Mouse (Mus musculus) embryonic facial prominence, embryonic 13.5 days (tissue): ENCODE data around the gene Otulinl. TPM values are rescaled to one million over a fixed set of nuclear protein-coding genes. Genes with fewer than 3 reads are reported as not detected.

Experiments
- ATAC-seq: fragments of 200-750 bp; cut with Nextera tagmentation; 2 replicates; pipeline ENCODE4 v1.8.0; 2017; ENCODE audit warnings: low read depth; ENCODE audit not compliant: insufficient number of reproducible peaks, insufficient read depth, low FRiP score, low TSS enrichment
- H3K27ac ChIP-seq: fragments of 300-500 bp; sonication (generic); 2 replicates; pipeline ENCODE4 v1.5.1; 2015; ENCODE audit warnings: moderate library complexity, mild to moderate bottlenecking, inconsistent platforms
- H3K27me3 ChIP-seq: fragments of 300-500 bp; sonication (generic); 2 replicates; pipeline ENCODE4 v1.6.1; 2015; ENCODE audit warnings: mild to moderate bottlenecking, inconsistent platforms
- H3K36me3 ChIP-seq: fragments of 300-500 bp; sonication (generic); 2 replicates; pipeline ENCODE4 v1.6.1; 2015; ENCODE audit warnings: mild to moderate bottlenecking, inconsistent platforms
- H3K4me1 ChIP-seq: fragments of 300-500 bp; sonication (generic); 2 replicates; pipeline ENCODE4 v1.6.1; 2015; ENCODE audit warnings: inconsistent platforms
- H3K4me2 ChIP-seq: fragments of 300-500 bp; sonication (generic); 2 replicates; pipeline ENCODE4 v1.6.1; 2015; ENCODE audit warnings: moderate library complexity, mild to moderate bottlenecking, inconsistent platforms
- H3K4me3 ChIP-seq: fragments of 300-500 bp; sonication (generic); 2 replicates; pipeline ENCODE4 v1.5.1; 2015; ENCODE audit warnings: mild to moderate bottlenecking, inconsistent platforms
- H3K9ac ChIP-seq: fragments of 300-500 bp; sonication (generic); 2 replicates; pipeline ENCODE4 v1.6.1; 2015; ENCODE audit warnings: mild to moderate bottlenecking, inconsistent platforms
- H3K9me3 ChIP-seq: fragments of 300-500 bp; sonication (generic); 2 replicates; pipeline ENCODE4 v1.6.1; 2016; ENCODE audit warnings: inconsistent platforms
- whole genome bisulfite sequencing: fragments of 180-500 bp; shearing (Covaris S2); methylation state at CpG from one replicate; pipeline ENCODE4 v1.1.7; 2015; ENCODE audit warnings: mixed read lengths; 5-methylcytosine and 5-hydroxymethylcytosine counted together
- polyA plus RNA-seq: library from polyadenylated mRNA; unstranded; fragments of >200 nt; fragmentation: Nextera tagmentation; extraction: Ambion mirVana; gene quantifications from 2 replicates; pipeline ENCODE4 v1.2.1, GENCODE M21; 2015

The Otulinl gene
- polyA plus RNA-seq, 1 experiment from 2014 or later: 19.8 TPM

GRCm38 (mm10) chr15:27677801-27678200 lies 3.6 kb downstream of the Otulinl start:
- no peak overlapping the region for H3K9ac ChIP-seq
- no peak for ATAC-seq
- 91% methylated on average over 6 of the region's 6 CpGs for WGBS
- no peak overlapping the region for H3K4me3 ChIP-seq
- H3K4me1 ChIP-seq: peaks cover 24% of the 10 kb centered on the region
- H3K27ac ChIP-seq: no peak overlapping the region
- H3K4me2 ChIP-seq: no peak overlapping the region
- no peaks in the 10 kb centered on the region for H3K9me3 ChIP-seq
- H3K27me3 ChIP-seq: no peaks in the 10 kb centered on the region
- no peaks in the 10 kb centered on the region for H3K36me3 ChIP-seq

- H3K9me3 ChIP-seq: no peaks in the 10 kb centered on the region
- H3K27me3 ChIP-seq: no peaks in the 10 kb centered on the region
- H3K9ac ChIP-seq: 0 out of 2 replicates have a peak overlapping the region, but pooled peaks have one; percentile 11
- no peaks in the 10 kb centered on the region for H3K36me3 ChIP-seq
- WGBS: 55% methylated on average over 9 of the region's 9 CpGs
- H3K4me3 ChIP-seq: no peak overlapping the region
- ATAC-seq: no peak
- H3K4me2 ChIP-seq: no peak overlapping the region
- peaks cover 18% of the 10 kb centered on the region for H3K4me1 ChIP-seq
- no peak overlapping the region for H3K27ac ChIP-seq
Observed at GRCm38 (mm10) chr15:27676211-27676610, 5.2 kb downstream of the Otulinl start.

GRCm38 (mm10) chr15:27675122-27675521 lies 6.3 kb downstream of the Otulinl start:
- no peaks in the 10 kb centered on the region for H3K36me3 ChIP-seq
- 90% methylated on average over 7 of the region's 7 CpGs for WGBS
- no peak overlapping the region for H3K4me3 ChIP-seq
- ATAC-seq: no peak
- H3K4me2 ChIP-seq: no peak overlapping the region
- no peaks in the 10 kb centered on the region for H3K27me3 ChIP-seq
- no peak overlapping the region for H3K9ac ChIP-seq
- H3K4me1 ChIP-seq: peaks cover 10% of the 10 kb centered on the region
- no peaks in the 10 kb centered on the region for H3K9me3 ChIP-seq
- H3K27ac ChIP-seq: no peak overlapping the region

- Histone ChIP-seq H3K4me3 (no peak overlapping the region), H3K9me3 (no peaks in the 10 kb centered on the region), H3K4me1 (peaks cover 10% of the 10 kb centered on the region), H3K36me3 (no peaks in the 10 kb centered on the region), H3K27me3 (no peaks in the 10 kb centered on the region), H3K9ac (no peak overlapping the region), H3K27ac (no peak overlapping the region), H3K4me2 (no peak overlapping the region)
- 78% methylated on average over 6 of the region's 6 CpGs for WGBS
- no peak for ATAC-seq
Observed at GRCm38 (mm10) chr15:27674041-27674440, 7.3 kb downstream of the Otulinl start.

- no peaks in the 10 kb centered on the region for H3K36me3 ChIP-seq
- WGBS: 85% methylated on average over 6 of the region's 6 CpGs
- no peak overlapping the region for H3K27ac ChIP-seq
Observed at GRCm38 (mm10) chr15:27673151-27673550, 8.2 kb downstream of the Otulinl start.

GRCm38 (mm10) chr15:27672259-27672658 lies 9.1 kb downstream of the Otulinl start:
- Histone ChIP-seq H3K4me3 (no peak overlapping the region), H3K4me1 (peaks cover 10% of the 10 kb centered on the region), H3K27ac (no peak overlapping the region), H3K27me3 (no peaks in the 10 kb centered on the region), H3K4me2 (no peak overlapping the region), H3K9ac (no peak overlapping the region), H3K9me3 (no peaks in the 10 kb centered on the region), H3K36me3 (no peaks in the 10 kb centered on the region)
- no peak for ATAC-seq
- WGBS: 54% methylated on average over 8 of the region's 8 CpGs

More at GRCm38 (mm10) chr15:27673151-27673550, 8.2 kb downstream of the Otulinl start:
- H3K4me1 ChIP-seq: peaks cover 10% of the 10 kb centered on the region
- no peak overlapping the region for H3K9ac ChIP-seq
- no peak overlapping the region for H3K4me3 ChIP-seq
- no peak for ATAC-seq
- no peak overlapping the region for H3K4me2 ChIP-seq
- H3K27me3 ChIP-seq: no peaks in the 10 kb centered on the region
- no peaks in the 10 kb centered on the region for H3K9me3 ChIP-seq

- no peaks in the 10 kb centered on the region for H3K9me3 ChIP-seq
- no peaks in the 10 kb centered on the region for H3K36me3 ChIP-seq
- no peaks in the 10 kb centered on the region for H3K27me3 ChIP-seq
- H3K4me2 ChIP-seq: no peak overlapping the region
- WGBS: 81% methylated on average over 10 of the region's 10 CpGs
- no peak overlapping the region for H3K27ac ChIP-seq
- peaks cover 7% of the 10 kb centered on the region for H3K4me1 ChIP-seq
- no peak overlapping the region for H3K4me3 ChIP-seq
- no peak overlapping the region for H3K9ac ChIP-seq
- no peak for ATAC-seq
Observed at GRCm38 (mm10) chr15:27671612-27672245, 9.7 kb downstream of the Otulinl start.

GRCm38 (mm10) chr15:27670708-27671107 lies 10.7 kb downstream of the Otulinl start:
- H3K4me2 ChIP-seq: no peak overlapping the region
- H3K27ac ChIP-seq: no peak overlapping the region
- H3K27me3 ChIP-seq: no peaks in the 10 kb centered on the region
- H3K9ac ChIP-seq: no peak overlapping the region
- no peaks in the 10 kb centered on the region; the same call in 1 of the 2 replicates for H3K4me1 ChIP-seq
- H3K4me3 ChIP-seq: no peak overlapping the region
- ATAC-seq: no peak
- H3K9me3 ChIP-seq: no peaks in the 10 kb centered on the region
- H3K36me3 ChIP-seq: no peaks in the 10 kb centered on the region
- WGBS: 88% methylated on average over 8 of the region's 8 CpGs

GRCm38 (mm10) chr15:27669931-27670411 lies 11.4 kb downstream of the Otulinl start:
- Histone ChIP-seq H3K4me1 (peaks cover 5% of the 10 kb centered on the region; the same call in 1 of the 2 replicates), H3K9me3 (no peaks in the 10 kb centered on the region), H3K36me3 (no peaks in the 10 kb centered on the region), H3K4me2 (no peak overlapping the region), H3K9ac (no peak overlapping the region), H3K27ac (no peak overlapping the region), H3K4me3 (no peak overlapping the region), H3K27me3 (no peaks in the 10 kb centered on the region)
- 78% methylated on average over 12 of the region's 12 CpGs for WGBS
- no peak for ATAC-seq

GRCm38 (mm10) chr15:27669276-27669675 lies 12.1 kb downstream of the Otulinl start:
- ATAC-seq: no peak
- Histone ChIP-seq H3K27me3 (no peaks in the 10 kb centered on the region), H3K4me2 (no peak overlapping the region), H3K4me1 (peaks cover 5% of the 10 kb centered on the region; the same call in 1 of the 2 replicates), H3K9me3 (no peaks in the 10 kb centered on the region), H3K27ac (no peak overlapping the region), H3K4me3 (no peak overlapping the region), H3K9ac (no peak overlapping the region), H3K36me3 (no peaks in the 10 kb centered on the region)
- WGBS: 67% methylated on average over 4 of the region's 4 CpGs

- H3K27me3 ChIP-seq: no peaks in the 10 kb centered on the region
- H3K4me1 ChIP-seq: peaks cover 5% of the 10 kb centered on the region; the same call in 1 of the 2 replicates
- H3K9ac ChIP-seq: no peak overlapping the region
- no peaks in the 10 kb centered on the region for H3K9me3 ChIP-seq
- no peak overlapping the region for H3K4me3 ChIP-seq
- H3K36me3 ChIP-seq: peaks cover 5% of the 10 kb centered on the region; the same call in 1 of the 2 replicates
- no peak overlapping the region for H3K27ac ChIP-seq
- no peak overlapping the region for H3K4me2 ChIP-seq
- whole genome bisulfite sequencing: 91% methylated on average over 7 of the region's 7 CpGs
- ATAC-seq: no peak
Observed at GRCm38 (mm10) chr15:27668557-27668956, 12.8 kb downstream of the Otulinl start.

GRCm38 (mm10) chr15:27668001-27668461 lies 13.3 kb downstream of the Otulinl start:
- H3K27ac ChIP-seq: no peak overlapping the region
- H3K36me3 ChIP-seq: peaks cover 6% of the 10 kb centered on the region; the same call in 1 of the 2 replicates
- H3K9ac ChIP-seq: no peak overlapping the region
- peaks cover 5% of the 10 kb centered on the region; the same call in 1 of the 2 replicates for H3K4me1 ChIP-seq
- H3K27me3 ChIP-seq: no peaks in the 10 kb centered on the region
- no peak for ATAC-seq
- H3K4me3 ChIP-seq: no peak overlapping the region
- no peaks in the 10 kb centered on the region for H3K9me3 ChIP-seq
- no peak overlapping the region for H3K4me2 ChIP-seq
- WGBS: 82% methylated on average over 9 of the region's 9 CpGs
